Mouse (Mus musculus) neural tube, embryonic 15.5 days (tissue): ENCODE results near the gene Tcf25. TPM values are rescaled to one million over a fixed set of nuclear protein-coding genes. Genes with fewer than 3 reads are reported as not detected.

Source experiments
- polyA plus RNA-seq: library from polyadenylated mRNA; unstranded; fragments of >200 nt; fragmentation: Nextera tagmentation; extraction: Ambion mirVana; gene quantifications from 2 replicates; pipeline ENCODE4 v1.2.1, GENCODE M21; 2015

The Tcf25 gene
- polyA plus RNA-seq, 1 experiment from 2014 or later: 390 TPM

Other genes starting within 250 kb of the Tcf25 start
- 2.2 and 3.4 TPM in 2 replicates for gene Sult5a1, start 215.4 kb upstream of the Tcf25 start, polyA plus RNA-seq
- gene Dpep1, start 187.5 kb upstream of the Tcf25 start, polyA plus RNA-seq: 0.41 and 1.1 TPM in 2 replicates
- gene Chmp1a, start 161.0 kb upstream of the Tcf25 start, polyA plus RNA-seq: 174 and 182 TPM in 2 replicates
- 6.5 and 6.6 TPM in 2 replicates for gene Spata33, start 160.9 kb upstream of the Tcf25 start, polyA plus RNA-seq
- 42.3 and 44.2 TPM in 2 replicates for gene Cdk10, start 148.9 kb upstream of the Tcf25 start, polyA plus RNA-seq
- 11.3 and 12.8 TPM in 2 replicates for gene Spata2l, start 137.5 kb upstream of the Tcf25 start, polyA plus RNA-seq
- 21.6 and 21.7 TPM in 2 replicates for gene Zfp276, start 119.6 kb upstream of the Tcf25 start, polyA plus RNA-seq
- gene Vps9d1, start 119.4 kb upstream of the Tcf25 start, polyA plus RNA-seq: 55.6 and 61.5 TPM in 2 replicates
- gene Fanca, start 55.2 kb upstream of the Tcf25 start, polyA plus RNA-seq: 6.1 and 9.8 TPM in 2 replicates
- 37.9 and 44.0 TPM in 2 replicates for gene Spire2, start 41.0 kb upstream of the Tcf25 start, polyA plus RNA-seq
- gene Mc1r, start 33.4 kb downstream of the Tcf25 start, polyA plus RNA-seq: 0.20 and 0.22 TPM in 2 replicates
- gene Tubb3, start 37.7 kb downstream of the Tcf25 start, polyA plus RNA-seq: 1,289 and 1,555 TPM in 2 replicates
- 46.8 and 52.3 TPM in 2 replicates for gene Def8, start 49.8 kb downstream of the Tcf25 start, polyA plus RNA-seq
- 47.3 and 50.7 TPM in 2 replicates for gene Afg3l1, start 104.2 kb downstream of the Tcf25 start, polyA plus RNA-seq
- 67.0 and 84.1 TPM in 2 replicates for gene Dbndd1, start 141.7 kb downstream of the Tcf25 start, polyA plus RNA-seq
- 34.3 and 37.5 TPM in 2 replicates for gene Gas8, start 145.1 kb downstream of the Tcf25 start, polyA plus RNA-seq